Mouse (Mus musculus) embryonic facial prominence, embryonic 11.5 days (tissue): ENCODE measurements around the gene Rom1. TPM values are rescaled to one million over a fixed set of nuclear protein-coding genes. Genes with fewer than 3 reads are reported as not detected.

Experiments used
- ATAC-seq: fragments of 200-750 bp; cut with Nextera tagmentation; replicated peaks from 2 replicates; pipeline ENCODE4 v1.8.0; 2017; ENCODE audit warnings: low read depth; ENCODE audit not compliant: insufficient number of reproducible peaks, low FRiP score, low TSS enrichment
- DNase-seq: peaks from one replicate; pipeline ENCODE4 v3.0.0-alpha.2; 2015; ENCODE audit warnings: low spot score
- H3K27ac ChIP-seq: fragments of 300-500 bp; sonication (generic); replicated peaks from 2 replicates; pipeline ENCODE4 v1.5.1; 2014; ENCODE audit warnings: mild to moderate bottlenecking, low read depth, low read length, control low read depth
- H3K27me3 ChIP-seq: fragments of 300-500 bp; sonication (generic); 2 replicates; pipeline ENCODE4 v1.6.1; 2014; ENCODE audit warnings: mild to moderate bottlenecking, low read length, moderate library complexity, mixed read lengths; ENCODE audit not compliant: control insufficient read depth, insufficient read depth
- H3K36me3 ChIP-seq: fragments of 300-500 bp; sonication (generic); replicated peaks from 2 replicates; pipeline ENCODE4 v1.6.1; 2014; ENCODE audit warnings: low read depth, mild to moderate bottlenecking, low read length, moderate library complexity, mixed read lengths; ENCODE audit not compliant: control insufficient read depth, insufficient read depth
- H3K4me1 ChIP-seq: fragments of 300-500 bp; sonication (generic); 2 replicates; pipeline ENCODE4 v1.6.1; 2014; ENCODE audit warnings: low read length, mixed read lengths; ENCODE audit not compliant: control insufficient read depth, insufficient read depth
- H3K4me2 ChIP-seq: fragments of 300-500 bp; sonication (generic); 2 replicates; pipeline ENCODE4 v1.6.1; 2014; ENCODE audit warnings: low read depth, mild to moderate bottlenecking, control low read depth, low read length, moderate library complexity
- H3K4me3 ChIP-seq: fragments of 300-500 bp; sonication (generic); 2 replicates; pipeline ENCODE4 v1.5.1; 2014; ENCODE audit warnings: low read depth, low read length, control low read depth
- H3K9ac ChIP-seq: fragments of 300-500 bp; sonication (generic); replicated peaks from 2 replicates; pipeline ENCODE4 v1.6.1; 2014; ENCODE audit warnings: mild to moderate bottlenecking, control low read depth, low read length
- H3K9me3 ChIP-seq: fragments of 300-500 bp; sonication (generic); replicated peaks from 2 replicates; pipeline ENCODE4 v1.6.1; 2016; ENCODE audit warnings: mild to moderate bottlenecking, low read length, inconsistent platforms, mixed read lengths; ENCODE audit not compliant: control insufficient read depth
- WGBS: fragments of 180-500 bp; shearing (Covaris S2); extraction: QIAGEN DNeasy Blood & Tissue Kit; methylation state at CpG from one replicate; pipeline ENCODE4 v1.1.7; 2014; 5-methylcytosine and 5-hydroxymethylcytosine counted together
- polyA plus RNA-seq: library from polyadenylated mRNA; unstranded; fragments of >200 nt; fragmentation: Nextera tagmentation; extraction: Ambion mirVana; gene quantifications from 2 replicates; pipeline ENCODE4 v1.2.1, GENCODE M21; 2014

Gene Rom1
- polyA plus RNA-seq, 1 experiment from 2014 or later: 0.81 TPM

DNA sequence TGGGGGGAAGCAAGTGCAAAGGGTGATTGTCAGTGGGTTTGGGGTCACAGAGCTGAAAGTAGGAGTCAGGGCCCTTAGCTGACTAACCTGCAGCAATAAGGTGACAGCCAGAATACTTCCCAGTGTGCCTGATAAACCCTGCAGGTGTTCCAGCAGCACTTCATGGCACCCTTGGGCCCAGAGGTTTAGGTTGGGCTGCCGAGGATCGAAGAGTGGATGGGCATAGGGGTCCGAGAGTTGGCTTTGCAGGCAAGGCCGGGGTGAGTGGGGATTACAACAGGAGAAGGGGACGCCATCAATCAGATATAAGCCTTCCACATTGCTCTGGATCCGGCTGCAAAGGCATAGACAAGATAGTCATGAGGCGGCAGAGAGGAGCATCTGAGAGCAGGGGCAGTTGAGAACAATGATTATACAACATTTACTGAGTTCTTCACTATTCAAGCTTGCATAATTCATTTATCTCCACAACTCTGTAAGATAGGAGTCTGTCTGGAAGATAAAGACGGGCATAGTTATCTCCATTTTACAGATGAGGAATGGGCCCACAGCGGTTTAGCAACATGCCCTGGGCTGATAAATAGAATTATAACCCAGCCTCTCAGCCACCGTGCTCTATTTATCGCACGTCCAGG, 1.1 kb downstream of the Rom1 start:
- DNase-seq (no peak), ATAC-seq (no peak)
- Histone ChIP-seq H3K4me2 (no peak overlapping the region), H3K9ac (no peak overlapping the region), H3K4me3 (no peak overlapping the region), H3K4me1 (no peaks in the 10 kb centered on the region), H3K27me3 (no peaks in the 10 kb centered on the region), H3K9me3 (no peaks in the 10 kb centered on the region), H3K27ac (no peak overlapping the region), H3K36me3 (no peaks in the 10 kb centered on the region)
- WGBS: 89% methylated on average over 12 of the region's 12 CpGs

- H3K9ac ChIP-seq: no peak overlapping the region
- H3K9me3 ChIP-seq: no peaks in the 10 kb centered on the region
- no peaks in the 10 kb centered on the region for H3K36me3 ChIP-seq
- no peaks in the 10 kb centered on the region for H3K27me3 ChIP-seq
- no peak overlapping the region for H3K4me3 ChIP-seq
- no peaks in the 10 kb centered on the region for H3K4me1 ChIP-seq
- DNase-seq (no peak), ATAC-seq (no peak)
- H3K27ac ChIP-seq: no peak overlapping the region
- 88% methylated on average over 2 of the region's 2 CpGs for WGBS
- no peak overlapping the region for H3K4me2 ChIP-seq
These were observed 2.4 kb downstream of the Rom1 start for GRCm38 (mm10) chr19:8926766-8927165.

DNA sequence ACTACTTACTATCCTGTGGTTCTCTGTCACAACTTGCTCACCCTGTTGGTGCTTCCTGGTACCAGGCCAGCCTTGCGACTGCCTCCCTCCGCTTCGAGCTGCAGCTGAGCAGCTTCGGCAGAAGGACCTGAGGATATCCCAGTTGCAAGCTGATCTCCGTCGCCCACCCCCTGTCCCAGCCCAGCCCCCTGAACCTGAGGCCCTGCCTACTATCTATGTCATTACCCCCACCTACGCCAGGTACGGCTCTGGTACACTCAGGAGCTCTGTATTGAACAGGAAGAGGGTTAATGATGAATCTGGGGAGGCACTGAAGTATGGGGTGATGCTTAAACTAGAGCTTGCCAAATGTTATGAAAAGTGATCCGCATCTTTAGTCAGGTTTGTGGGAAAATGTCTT, 7.4 kb downstream of the Rom1 start:
- ATAC-seq: no peak
- Histone ChIP-seq H3K4me1 (no peaks in the 10 kb centered on the region), H3K4me3 (peak overlapping the region; percentile 76; the same call in 1 of the 2 replicates), H3K27me3 (no peaks in the 10 kb centered on the region), H3K36me3 (peaks cover 2% of the 10 kb centered on the region; the same call in 1 of the 2 replicates), H3K27ac (no peak overlapping the region), H3K4me2 (peak overlapping the region; percentile 15; the same call in 1 of the 2 replicates), H3K9ac (no peak overlapping the region), H3K9me3 (no peaks in the 10 kb centered on the region)
- WGBS: 54% methylated on average over 9 of the region's 9 CpGs
- DNase-seq: no peak

GRCm38 (mm10) chr19:8920836-8921291, 8.3 kb downstream of the Rom1 start:
- Histone ChIP-seq H3K36me3 (peaks cover 7% of the 10 kb centered on the region; the same call in 1 of the 2 replicates), H3K27ac (peak overlapping the region; percentile 78), H3K4me3 (peak overlapping the region; percentile 76), H3K4me2 (peak overlapping the region; percentile 52), H3K27me3 (no peaks in the 10 kb centered on the region), H3K9ac (peak overlapping the region; percentile 81), H3K9me3 (no peaks in the 10 kb centered on the region), H3K4me1 (no peaks in the 10 kb centered on the region)
- DNase-seq (peak; percentile 75), ATAC-seq (no peak)
- 2% methylated on average over 6 of the region's 6 CpGs for WGBS

GRCm38 (mm10) chr19:8920073-8920736, 9.0 kb downstream of the Rom1 start, which contains the start of gene B3gat3:
TSS of gene B3gat3 (plus strand) at chr19:8920374.
- H3K4me2 ChIP-seq: peak within 1 kb of the TSS; percentile 52
- H3K27ac ChIP-seq: peak within 1 kb of the TSS; percentile 78
- 3% methylated on average over 47 of the region's 50 CpGs for WGBS
- no peaks in the 10 kb centered on the region for H3K9me3 ChIP-seq
- DNase-seq (peak; percentile 96), ATAC-seq (peak; percentile 96)
- no peaks in the 10 kb centered on the region for H3K4me1 ChIP-seq
- peaks cover 8% of the 10 kb centered on the region; the same call in 1 of the 2 replicates for H3K36me3 ChIP-seq
- H3K27me3 ChIP-seq: no peaks in the 10 kb centered on the region
- H3K9ac ChIP-seq: peak within 1 kb of the TSS; percentile 81
- peak within 1 kb of the TSS; percentile 76 for H3K4me3 ChIP-seq

- WGBS: 64% methylated on average over 6 of the region's 6 CpGs
- ATAC-seq: no peak
- Histone ChIP-seq H3K9ac (peak overlapping the region; percentile 81; the same call in 1 of the 2 replicates), H3K27me3 (no peaks in the 10 kb centered on the region), H3K4me1 (no peaks in the 10 kb centered on the region), H3K36me3 (peaks cover 12% of the 10 kb centered on the region), H3K27ac (no peak overlapping the region), H3K4me2 (peak overlapping the region; percentile 52), H3K4me3 (peak overlapping the region; percentile 76), H3K9me3 (no peaks in the 10 kb centered on the region)
- DNase-seq: no peak
These were observed 9.5 kb downstream of the Rom1 start for GRCm38 (mm10) chr19:8919684-8920072.

DNA sequence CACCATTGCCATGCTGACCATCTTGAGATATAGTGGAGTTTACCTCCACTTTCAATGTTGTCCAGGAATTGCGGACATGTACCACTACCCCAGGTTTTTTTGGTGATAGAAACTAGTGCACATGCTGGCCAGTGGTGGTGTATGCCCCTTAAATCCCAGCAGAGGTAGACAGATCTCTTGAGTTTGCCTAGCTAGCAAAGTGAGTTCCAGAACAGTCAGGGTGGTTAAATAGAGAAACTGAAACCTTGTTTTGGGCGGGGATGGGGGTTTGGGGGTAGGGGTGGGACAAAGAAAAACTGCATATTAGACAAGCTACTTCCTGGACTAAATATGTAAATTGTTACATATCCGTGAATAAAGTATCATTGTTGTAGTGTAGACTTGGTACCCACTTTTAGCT, 10.2 kb downstream of the Rom1 start:
- Histone ChIP-seq H3K27me3 (no peaks in the 10 kb centered on the region), H3K9me3 (no peaks in the 10 kb centered on the region), H3K4me3 (no peak overlapping the region), H3K27ac (no peak overlapping the region), H3K4me1 (no peaks in the 10 kb centered on the region), H3K9ac (no peak overlapping the region), H3K36me3 (peaks cover 19% of the 10 kb centered on the region), H3K4me2 (no peak overlapping the region)
- 90% methylated on average over 3 of the region's 3 CpGs for WGBS
- ATAC-seq: no peak
- no peak for DNase-seq

DNA sequence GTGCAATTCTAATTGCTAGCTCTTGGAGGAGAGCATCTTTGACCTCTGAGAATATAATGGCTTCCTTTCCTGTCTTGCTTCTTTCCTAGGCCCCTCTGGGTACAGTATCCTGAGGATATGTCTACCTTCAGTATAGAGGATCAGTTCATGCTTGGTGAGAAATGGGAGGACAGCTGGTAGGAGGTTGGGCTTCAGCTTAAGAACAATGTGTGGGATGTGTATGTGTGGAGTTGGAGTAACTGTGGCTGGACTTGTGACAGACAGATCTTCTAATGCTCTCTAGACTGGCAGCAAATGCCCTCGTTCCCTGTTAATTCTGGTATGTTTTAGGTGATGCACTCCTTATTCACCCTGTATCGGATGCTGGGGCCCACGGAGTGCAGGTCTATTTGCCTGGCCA, 14.9 kb downstream of the Rom1 start:
- DNase-seq: no peak
- H3K36me3 ChIP-seq: peaks cover 32% of the 10 kb centered on the region
- H3K9me3 ChIP-seq: no peaks in the 10 kb centered on the region
- no peak overlapping the region for H3K4me3 ChIP-seq
- H3K4me2 ChIP-seq: no peak overlapping the region
- ATAC-seq: no peak
- no peak overlapping the region for H3K9ac ChIP-seq
- no peaks in the 10 kb centered on the region for H3K4me1 ChIP-seq
- H3K27ac ChIP-seq: no peak overlapping the region
- WGBS: 96% methylated on average over 3 of the region's 3 CpGs
- H3K27me3 ChIP-seq: no peaks in the 10 kb centered on the region
